Mouse (Mus musculus) mature B cell (primary cell): ENCODE data around the gene Ap3s2.

Experiments used
- in situ Hi-C: fragments of 300-500 bp; cut with MboI; formaldehyde crosslinking; loops from 2 replicates; pipeline ENCODE4 v1.14.3; 2019

Ap3s2 gene

GRCm38 (mm10) chr7:79888603-79889002 lies 31.8 kb downstream of the Ap3s2 start:
- in situ Hi-C loops, result no loop called here

GRCm38 (mm10) chr7:79883613-79884334 lies 36.7 kb downstream of the Ap3s2 start:
- in situ Hi-C loops, result no loop called here

GRCm38 (mm10) chr7:79881901-79882300 lies 38.5 kb downstream of the Ap3s2 start:
- in situ Hi-C loops, result no loop called here

GRCm38 (mm10) chr7:79880998-79881397 lies 39.5 kb downstream of the Ap3s2 start:
- in situ Hi-C loops, result no loop called here

- in situ Hi-C loops, result no loop called here
These were observed 40.4 kb downstream of the Ap3s2 start for GRCm38 (mm10) chr7:79880033-79880432.

GRCm38 (mm10) chr7:79878455-79879025 lies 41.9 kb downstream of the Ap3s2 start:
- in situ Hi-C loops, result no loop called here

- in situ Hi-C loops, result no loop called here
These were observed 47.0 kb downstream of the Ap3s2 start for GRCm38 (mm10) chr7:79873407-79873806.

GRCm38 (mm10) chr7:79871797-79872345 lies 48.6 kb downstream of the Ap3s2 start:
- in situ Hi-C loops, result no loop called here

- in situ Hi-C loops, result no loop called here
These were observed 51.3 kb downstream of the Ap3s2 start for GRCm38 (mm10) chr7:79869072-79869719.

- in situ Hi-C loops, result no loop called here
These were observed 52.0 kb downstream of the Ap3s2 start for GRCm38 (mm10) chr7:79868475-79868874.

GRCm38 (mm10) chr7:79867861-79868260 lies 52.6 kb downstream of the Ap3s2 start:
- in situ Hi-C loops, result no loop called here

GRCm38 (mm10) chr7:79866294-79867000 lies 54.0 kb downstream of the Ap3s2 start:
- in situ Hi-C loops, result no loop called here

- in situ Hi-C loops, result no loop called here
These were observed 58.7 kb downstream of the Ap3s2 start for GRCm38 (mm10) chr7:79861794-79862193.

- in situ Hi-C loops, result no loop called here
These were observed 59.6 kb downstream of the Ap3s2 start, which contains the start of gene Anpep for GRCm38 (mm10) chr7:79860811-79861210. Gene Anpep, minus strand, starts transcription at chr7:79861059.

- in situ Hi-C loops, result no loop called here
These were observed 61.4 kb downstream of the Ap3s2 start for GRCm38 (mm10) chr7:79858956-79859630.

GRCm38 (mm10) chr7:79858202-79858934 lies 62.1 kb downstream of the Ap3s2 start:
- in situ Hi-C loops, result no loop called here

GRCm38 (mm10) chr7:79856305-79856704 lies 64.1 kb downstream of the Ap3s2 start:
- in situ Hi-C loops, result no loop called here

GRCm38 (mm10) chr7:79847456-79848451 lies 72.7 kb downstream of the Ap3s2 start:
- in situ Hi-C loops, result no loop called here

- in situ Hi-C loops, result no loop called here
These were observed 74.1 kb downstream of the Ap3s2 start for GRCm38 (mm10) chr7:79846342-79846741.
